Mouse (Mus musculus) brain, embryonic 18.5 days (tissue): Measurements from ENCODE around the gene Olfr251.
"Not testable (repeated sequence)": the region's sequence is repeated elsewhere in the genome, so short reads cannot be mapped to it uniquely, and the experiment has no call there.

ENCODE experiments used
- DNase-seq: peaks from one replicate; pipeline ENCODE4 v3.0.0-alpha.2; 2012; ENCODE audit warnings: low read depth, low spot score

Olfr251 gene

GRCm38 (mm10) chr9:38376786-38377185, at the start of gene Olfr251:
Gene Olfr251 (plus strand): TSS chr9:38377086.
- no peak for DNase-seq

- no peak for DNase-seq
Measured at GRCm38 (mm10) chr9:38328760-38329159, 48.1 kb upstream of the Olfr251 start, which contains the start of gene Olfr25. Gene Olfr25 (plus strand): TSS chr9:38329060.

GRCm38 (mm10) chr9:38348111-38348510, 28.8 kb upstream of the Olfr251 start, which contains the start of gene Olfr898:
Gene Olfr898 (plus strand): TSS chr9:38348411.
- no peak for DNase-seq

GRCm38 (mm10) chr9:38366596-38366995, 10.3 kb upstream of the Olfr251 start, which contains the start of gene Olfr250:
Gene Olfr250 (plus strand): TSS chr9:38366896.
- DNase-seq = no peak

GRCm38 (mm10) chr9:38401398-38401797, 24.5 kb downstream of the Olfr251 start, which contains the start of gene Olfr147:
Gene Olfr147 (plus strand): TSS chr9:38401698.
- no peak for DNase-seq

GRCm38 (mm10) chr9:38407502-38407901, 30.6 kb downstream of the Olfr251 start:
- not testable (repeated sequence) for DNase-seq

GRCm38 (mm10) chr9:38413502-38413901, 36.6 kb downstream of the Olfr251 start:
- not testable (repeated sequence) for DNase-seq

GRCm38 (mm10) chr9:38423801-38424200, 46.9 kb downstream of the Olfr251 start:
- DNase-seq = no peak

- no peak for DNase-seq
Measured at GRCm38 (mm10) chr9:38427026-38427425, 50.1 kb downstream of the Olfr251 start.

GRCm38 (mm10) chr9:38429155-38429554, 52.3 kb downstream of the Olfr251 start, which contains the start of gene Olfr901:
Gene Olfr901 (plus strand): TSS chr9:38429455.
- no peak for DNase-seq
